Mouse (Mus musculus): ENCODE measurements around the gene Crtc2. TPM values are rescaled to one million over a fixed set of nuclear protein-coding genes. Genes with fewer than 3 reads are reported as not detected.

Gene Crtc2
- polyA plus RNA-seq, 1 experiment = 2.9 TPM

GRCm38 (mm10) chr3:90292345-90293275 lies 38.6 kb downstream of the Crtc2 start, which contains the start of gene Gatad2b:
Gene Gatad2b (plus strand): TSS chr3:90293178.
- no peaks in the 10 kb centered on the region for H3K9me3 ChIP-seq (ENCODE audit: control insufficient read depth, low read length)
- peak within 1 kb of the TSS; percentile 92 for H3K4me3 ChIP-seq (replicated peaks)
- no peaks in the 10 kb centered on the region for H3K27me3 ChIP-seq (ENCODE audit: control insufficient read depth)
- no peak for TF ChIP-seq TAL1 (IDR thresholded peaks at IDR 0.05; ENCODE audit: low read length)
- no peak for TF ChIP-seq GATA1 (IDR thresholded peaks at IDR 0.05; ENCODE audit: low read length)
- peaks cover 47% of the 10 kb centered on the region for H3K4me1 ChIP-seq (ENCODE audit: control insufficient read depth)
- peaks cover 22% of the 10 kb centered on the region for H3K36me3 ChIP-seq (ENCODE audit: control insufficient read depth)

GRCm38 (mm10) chr3:90293352-90294063 lies 39.5 kb downstream of the Crtc2 start:
- H3K4me1 ChIP-seq (ENCODE audit: control insufficient read depth) = peaks cover 49% of the 10 kb centered on the region
- no peaks in the 10 kb centered on the region for H3K9me3 ChIP-seq (ENCODE audit: control insufficient read depth, low read length)
- TF ChIP-seq GATA1 (IDR thresholded peaks at IDR 0.05; ENCODE audit: low read length) (no peak), TAL1 (IDR thresholded peaks at IDR 0.05; ENCODE audit: low read length) (no peak)
- H3K27me3 ChIP-seq (ENCODE audit: control insufficient read depth) = no peaks in the 10 kb centered on the region
- H3K36me3 ChIP-seq (ENCODE audit: control insufficient read depth) = peaks cover 24% of the 10 kb centered on the region
- H3K4me3 ChIP-seq (replicated peaks) = peak overlapping the region; percentile 92

GRCm38 (mm10) chr3:90294064-90294440 lies 40.1 kb downstream of the Crtc2 start:
- TF ChIP-seq TAL1 (IDR thresholded peaks at IDR 0.05; ENCODE audit: low read length) (no peak), GATA1 (IDR thresholded peaks at IDR 0.05; ENCODE audit: low read length) (no peak)
- H3K4me3 ChIP-seq (replicated peaks) = peak overlapping the region; percentile 92
- H3K9me3 ChIP-seq (ENCODE audit: control insufficient read depth, low read length) = no peaks in the 10 kb centered on the region
- no peaks in the 10 kb centered on the region for H3K27me3 ChIP-seq (ENCODE audit: control insufficient read depth)
- H3K36me3 ChIP-seq (ENCODE audit: control insufficient read depth) = peaks cover 24% of the 10 kb centered on the region
- H3K4me1 ChIP-seq (ENCODE audit: control insufficient read depth) = peaks cover 49% of the 10 kb centered on the region

- Histone ChIP-seq H3K4me1 (ENCODE audit: control insufficient read depth) (peaks cover 54% of the 10 kb centered on the region), H3K36me3 (ENCODE audit: control insufficient read depth) (peaks cover 24% of the 10 kb centered on the region), H3K4me3 (replicated peaks) (peak overlapping the region; percentile 92), H3K27me3 (ENCODE audit: control insufficient read depth) (no peaks in the 10 kb centered on the region), H3K9me3 (ENCODE audit: control insufficient read depth, low read length) (no peaks in the 10 kb centered on the region)
- TF ChIP-seq GATA1 (IDR thresholded peaks at IDR 0.05; ENCODE audit: low read length) (no peak), TAL1 (IDR thresholded peaks at IDR 0.05; ENCODE audit: low read length) (no peak)
Observed at GRCm38 (mm10) chr3:90294651-90295050, 40.7 kb downstream of the Crtc2 start.

GRCm38 (mm10) chr3:90305801-90306200 lies 51.8 kb downstream of the Crtc2 start:
- Histone ChIP-seq H3K27me3 (ENCODE audit: control insufficient read depth) (no peaks in the 10 kb centered on the region), H3K4me1 (ENCODE audit: control insufficient read depth) (peaks cover 4% of the 10 kb centered on the region)
- TF ChIP-seq TAL1 (IDR thresholded peaks at IDR 0.05; ENCODE audit: low read length) = no peak
- no peak for TF ChIP-seq GATA1 (IDR thresholded peaks at IDR 0.05; ENCODE audit: low read length)

GRCm38 (mm10) chr3:90309589-90309988 lies 55.6 kb downstream of the Crtc2 start:
- peaks cover 13% of the 10 kb centered on the region for H3K36me3 ChIP-seq (ENCODE audit: control insufficient read depth)
- H3K27me3 ChIP-seq (ENCODE audit: control insufficient read depth) = no peaks in the 10 kb centered on the region
- no peaks in the 10 kb centered on the region for H3K9me3 ChIP-seq (ENCODE audit: control insufficient read depth, low read length)
- H3K4me3 ChIP-seq (replicated peaks) = no peak overlapping the region
- H3K4me1 ChIP-seq (ENCODE audit: control insufficient read depth) = peaks cover 3% of the 10 kb centered on the region; the same call in 1 of the 2 replicates
- TF ChIP-seq TAL1 (IDR thresholded peaks at IDR 0.05; ENCODE audit: low read length) (no peak), GATA1 (IDR thresholded peaks at IDR 0.05; ENCODE audit: low read length) (no peak)

More at GRCm38 (mm10) chr3:90305801-90306200, 51.8 kb downstream of the Crtc2 start:
- Histone ChIP-seq H3K36me3 (ENCODE audit: control insufficient read depth) (peaks cover 16% of the 10 kb centered on the region), H3K4me3 (replicated peaks) (no peak overlapping the region), H3K9me3 (ENCODE audit: control insufficient read depth, low read length) (no peaks in the 10 kb centered on the region)

- Histone ChIP-seq H3K36me3 (ENCODE audit: control insufficient read depth) (no peaks in the 10 kb centered on the region; the same call in none of the 2 replicates), H3K4me1 (ENCODE audit: control insufficient read depth) (peaks cover 5% of the 10 kb centered on the region), H3K4me3 (replicated peaks) (no peak overlapping the region), H3K9me3 (ENCODE audit: control insufficient read depth, low read length) (no peaks in the 10 kb centered on the region), H3K27me3 (ENCODE audit: control insufficient read depth) (no peaks in the 10 kb centered on the region)
- TF ChIP-seq TAL1 (IDR thresholded peaks at IDR 0.05; ENCODE audit: low read length) = no peak
- no peak for TF ChIP-seq GATA1 (IDR thresholded peaks at IDR 0.05; ENCODE audit: low read length)
Observed at GRCm38 (mm10) chr3:90313367-90313766, 59.4 kb downstream of the Crtc2 start.

Other genes starting within 250 kb of the Crtc2 start
- gene 4933434E20Rik, start 202.5 kb upstream of the Crtc2 start, polyA plus RNA-seq (2012) = 0.43 and 0.89 TPM in 2 replicates
- 11.0 and 11.4 TPM in 2 replicates for gene Ubap2l, start 201.5 kb upstream of the Crtc2 start, polyA plus RNA-seq (2012)
- gene Tpm3, start 181.5 kb upstream of the Crtc2 start, polyA plus RNA-seq (2012) = 9.6 and 11.8 TPM in 2 replicates
- gene Nup210l, start 150.0 kb upstream of the Crtc2 start, polyA plus RNA-seq (2012) = not detected in 2 replicates
- gene Rps27, start 40.5 kb upstream of the Crtc2 start, polyA plus RNA-seq (2012) = 25.9 and 30.7 TPM in 2 replicates
- 0.07 and 0.12 TPM in 2 replicates for gene Rab13, start 40.5 kb upstream of the Crtc2 start, polyA plus RNA-seq (2012)
- 3.9 and 4.3 TPM in 2 replicates for gene Jtb, start 22.6 kb upstream of the Crtc2 start, polyA plus RNA-seq (2012)
- not detected in 2 replicates for gene Creb3l4, start 10.7 kb upstream of the Crtc2 start, polyA plus RNA-seq (2012)
- 0.20 and 0.21 TPM in 2 replicates for gene Slc39a1, start 6.0 kb upstream of the Crtc2 start, polyA plus RNA-seq (2012)
- 1.1 and 1.3 TPM in 2 replicates for gene Dennd4b, start 11.0 kb downstream of the Crtc2 start, polyA plus RNA-seq (2012)
- 0.37 and 0.40 TPM in 2 replicates for gene Gatad2b, start 39.0 kb downstream of the Crtc2 start, polyA plus RNA-seq (2012)
- gene Slc27a3, start 135.8 kb downstream of the Crtc2 start, polyA plus RNA-seq (2012) = 0.08 and 0.18 TPM in 2 replicates
- 1.7 and 2.2 TPM in 2 replicates for gene Ints3, start 179.5 kb downstream of the Crtc2 start, polyA plus RNA-seq (2012)
- gene Npr1, start 211.7 kb downstream of the Crtc2 start, polyA plus RNA-seq (2012) = 0.04 and 0.05 TPM in 2 replicates
- 1.1 and 1.6 TPM in 2 replicates for gene Ilf2, start 222.0 kb downstream of the Crtc2 start, polyA plus RNA-seq (2012)
- gene Snapin, start 236.9 kb downstream of the Crtc2 start, polyA plus RNA-seq (2012) = 0.11 and 0.14 TPM in 2 replicates

Measured in erythroblast, embryonic 14.5 days (primary cell).